Mouse (Mus musculus): ENCODE measurements around the gene Wwc2.

- no peak for TF ChIP-seq GATA1 (IDR thresholded peaks at IDR 0.05; ENCODE audit: borderline replicate concordance, low read length)
- no peak for TF ChIP-seq FLI1 (IDR thresholded peaks at IDR 0.05; ENCODE audit: low read length)
These were observed 75.8 kb downstream of the Wwc2 start for GRCm38 (mm10) chr8:47914946-47915345.
